Mouse (Mus musculus) erythroblast, embryonic 14.5 days (primary cell): ENCODE results near the gene Casc1.

Experiments used
- GATA1 ChIP-seq: IDR thresholded peaks from 2 replicates; pipeline ENCODE4 v1.6.1; 2012; ENCODE audit warnings: low read length, inconsistent platforms, mixed read lengths
- TAL1 ChIP-seq: IDR thresholded peaks from 3 replicates; pipeline ENCODE4 v1.6.1; 2012; ENCODE audit warnings: low read length, inconsistent platforms, mixed read lengths

GRCm38 (mm10) chr6:145145173-145145572 lies 65.6 kb downstream of the Casc1 start:
- TF ChIP-seq GATA1: no peak
- no peak for TF ChIP-seq TAL1
